Mouse (Mus musculus) right cerebral cortex, postnatal 14 days (tissue): Measurements from ENCODE around the gene Tbc1d10a.
"Not testable (repeated sequence)": the region's sequence is repeated elsewhere in the genome, so short reads cannot be mapped to it uniquely, and the experiment has no call there.

Source experiments
- DNase-seq: peaks from one replicate; pipeline ENCODE4 v3.0.0; 2022

Gene Tbc1d10a

GRCm38 (mm10) chr11:4184251-4184952 is 2.2 kb upstream of the Tbc1d10a start:
- no peak for DNase-seq

GRCm38 (mm10) chr11:4185480-4185879 is 1.1 kb upstream of the Tbc1d10a start:
- not testable (repeated sequence) for DNase-seq

- no peak for DNase-seq
These were observed 720 bp downstream of the Tbc1d10a start for GRCm38 (mm10) chr11:4187318-4187700.

- DNase-seq = no peak
These were observed 2.6 kb downstream of the Tbc1d10a start for GRCm38 (mm10) chr11:4189182-4189581.

GRCm38 (mm10) chr11:4190677-4191076 is 4.1 kb downstream of the Tbc1d10a start:
- no peak for DNase-seq

GRCm38 (mm10) chr11:4192757-4193156 is 6.2 kb downstream of the Tbc1d10a start:
- DNase-seq = no peak

GRCm38 (mm10) chr11:4193420-4193819 is 6.8 kb downstream of the Tbc1d10a start:
- DNase-seq = no peak

- DNase-seq = no peak
These were observed 9.0 kb downstream of the Tbc1d10a start for GRCm38 (mm10) chr11:4195597-4196031.

GRCm38 (mm10) chr11:4196636-4197035 is 10.0 kb downstream of the Tbc1d10a start:
- no peak for DNase-seq

GRCm38 (mm10) chr11:4197691-4198090 is 11.1 kb downstream of the Tbc1d10a start:
- DNase-seq = no peak

- no peak for DNase-seq
These were observed 15.6 kb downstream of the Tbc1d10a start for GRCm38 (mm10) chr11:4201981-4202700.

GRCm38 (mm10) chr11:4202995-4203704 is 16.6 kb downstream of the Tbc1d10a start:
- no peak for DNase-seq

- DNase-seq = no peak
These were observed 17.1 kb downstream of the Tbc1d10a start for GRCm38 (mm10) chr11:4203705-4204074.

GRCm38 (mm10) chr11:4205097-4205655 is 18.6 kb downstream of the Tbc1d10a start:
- no peak for DNase-seq

GRCm38 (mm10) chr11:4205951-4206350 is 19.4 kb downstream of the Tbc1d10a start:
- DNase-seq = no peak

- DNase-seq = no peak
These were observed 20.0 kb downstream of the Tbc1d10a start for GRCm38 (mm10) chr11:4206563-4206962.

- DNase-seq = no peak
These were observed 21.1 kb downstream of the Tbc1d10a start for GRCm38 (mm10) chr11:4207655-4208054.

- DNase-seq = no peak
These were observed 23.0 kb downstream of the Tbc1d10a start for GRCm38 (mm10) chr11:4209556-4209955.

- DNase-seq = no peak
These were observed 24.2 kb downstream of the Tbc1d10a start for GRCm38 (mm10) chr11:4210786-4211185.

GRCm38 (mm10) chr11:4213107-4213506 is 26.5 kb downstream of the Tbc1d10a start:
- no peak for DNase-seq

GRCm38 (mm10) chr11:4214572-4214971 is 28.0 kb downstream of the Tbc1d10a start:
- no peak for DNase-seq

- no peak for DNase-seq
These were observed 28.5 kb downstream of the Tbc1d10a start for GRCm38 (mm10) chr11:4215061-4215460.

GRCm38 (mm10) chr11:4216248-4217000 is 29.8 kb downstream of the Tbc1d10a start:
- DNase-seq = no peak
